Mouse (Mus musculus) cerebellum, postnatal 4 days (tissue): Measurements from ENCODE around the gene Cnot2.

ENCODE experiments used
- DNase-seq, 2 experiments: peaks; one replicate each; pipeline ENCODE4 v3.0.0; 2022; ENCODE audit warnings: low spot score in 2 of 2, mixed read lengths in 1 of 2

Cnot2 gene

DNA sequence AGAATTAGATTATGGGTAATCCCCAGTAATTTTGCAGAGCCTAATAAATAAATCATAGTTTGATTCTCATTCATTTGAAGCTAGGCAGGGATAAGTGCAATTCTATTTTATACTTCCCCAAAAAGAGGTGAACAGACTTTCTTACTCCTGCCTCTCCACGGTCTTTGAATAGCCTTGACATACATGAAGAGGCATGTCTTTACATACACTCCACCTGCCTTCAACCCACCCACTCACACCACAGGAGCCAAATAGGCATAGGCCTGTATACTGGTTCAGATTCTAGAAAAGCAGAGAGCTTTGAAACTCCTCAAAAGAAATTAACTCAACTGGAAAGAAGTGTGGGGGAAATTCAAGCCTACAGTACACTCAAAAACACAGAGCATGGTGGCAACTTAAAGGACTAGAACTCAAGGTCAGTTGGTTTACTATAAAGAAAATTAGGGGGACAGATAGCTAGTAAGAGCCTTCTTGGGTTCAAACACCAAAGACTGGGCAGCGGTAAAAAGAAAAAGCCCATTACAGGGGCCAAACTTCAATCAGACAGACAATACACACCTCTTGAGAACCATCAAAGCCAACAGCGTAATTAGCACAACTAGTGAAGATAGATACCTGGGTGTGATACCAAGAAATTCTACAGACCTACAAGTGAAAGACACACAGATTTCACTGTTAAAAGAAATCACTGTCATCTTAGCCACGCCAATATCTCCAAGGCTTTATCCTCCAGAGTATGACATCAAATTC, 18.4 kb downstream of the Cnot2 start:
- no peak for DNase-seq

DNA sequence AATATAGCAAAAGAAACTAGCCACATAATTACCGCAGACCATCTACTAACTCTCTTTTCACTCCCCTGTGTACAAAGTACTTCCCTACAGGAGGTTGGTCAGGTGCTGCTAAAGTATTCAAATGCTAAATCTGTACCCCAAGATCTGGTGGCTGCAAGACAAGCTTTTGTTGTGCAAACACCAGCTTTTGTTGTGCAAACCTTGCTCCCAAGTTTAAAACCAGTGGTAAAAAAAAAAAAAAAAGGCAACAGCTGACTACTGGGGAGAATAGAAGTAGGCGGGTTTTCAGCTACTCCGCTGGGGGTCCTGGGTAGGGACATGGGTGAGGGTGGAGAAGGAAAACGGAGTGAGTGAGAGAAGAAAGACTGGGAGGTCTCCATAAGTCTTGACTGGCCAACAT, 19.1 kb downstream of the Cnot2 start:
- DNase-seq, result no peak

DNA sequence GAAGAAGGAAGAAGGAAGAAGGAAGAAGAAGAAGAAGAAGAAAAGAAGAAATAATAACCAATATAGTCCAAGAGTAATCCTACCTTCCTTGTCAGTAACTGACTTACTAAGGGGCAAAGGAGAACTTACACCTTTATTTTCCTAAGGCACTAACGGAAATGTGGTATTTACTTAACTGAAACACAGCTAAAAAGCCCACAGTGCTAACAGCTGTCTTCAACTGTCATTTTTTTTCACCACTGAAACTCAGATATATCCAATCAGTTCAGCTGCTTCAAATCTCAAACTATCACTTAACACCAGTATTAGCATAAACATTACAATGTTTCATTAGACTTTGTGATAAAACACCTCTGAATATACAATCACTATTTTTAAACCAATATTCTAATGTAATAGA, 22.1 kb downstream of the Cnot2 start:
- DNase-seq, result no peak

DNA sequence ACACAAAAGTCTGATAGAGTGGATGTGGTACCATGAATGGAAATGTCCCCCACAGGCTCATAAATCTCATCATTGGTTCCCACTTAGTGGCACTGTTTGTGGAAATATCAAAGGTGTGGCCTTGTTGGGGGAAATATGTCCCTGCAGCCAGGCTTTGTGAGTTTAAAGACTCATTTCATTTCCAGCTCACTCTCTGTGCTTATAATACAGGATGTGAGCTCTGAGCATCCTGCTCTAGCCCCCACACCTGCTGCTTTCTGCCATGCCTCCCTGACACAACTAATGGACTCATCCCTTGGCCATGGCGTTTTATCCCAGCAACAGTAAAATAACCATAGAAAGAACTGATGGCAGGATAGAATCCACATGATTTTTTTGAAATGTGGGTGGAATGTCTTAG, 24.1 kb downstream of the Cnot2 start:
- DNase-seq, result no peak

DNA sequence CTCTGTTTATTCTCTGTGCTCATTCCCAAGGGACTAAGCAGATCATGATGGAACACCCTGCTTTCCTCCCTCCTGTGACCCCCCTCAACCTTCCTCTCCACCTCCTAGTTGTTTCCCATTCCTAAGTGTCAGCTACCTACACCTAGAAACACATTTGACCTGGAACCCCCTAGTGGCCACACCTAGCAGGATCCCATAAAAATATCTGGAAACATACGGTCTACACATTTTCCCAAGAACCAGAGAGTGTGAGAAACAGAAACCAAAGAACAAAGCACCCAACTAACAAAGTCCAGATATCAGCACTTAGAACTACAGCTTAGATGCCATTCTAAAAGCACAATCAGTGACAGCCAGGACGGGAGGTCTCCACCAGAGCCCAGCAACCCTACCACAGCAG, 26.9 kb downstream of the Cnot2 start:
- no peak for DNase-seq

DNA sequence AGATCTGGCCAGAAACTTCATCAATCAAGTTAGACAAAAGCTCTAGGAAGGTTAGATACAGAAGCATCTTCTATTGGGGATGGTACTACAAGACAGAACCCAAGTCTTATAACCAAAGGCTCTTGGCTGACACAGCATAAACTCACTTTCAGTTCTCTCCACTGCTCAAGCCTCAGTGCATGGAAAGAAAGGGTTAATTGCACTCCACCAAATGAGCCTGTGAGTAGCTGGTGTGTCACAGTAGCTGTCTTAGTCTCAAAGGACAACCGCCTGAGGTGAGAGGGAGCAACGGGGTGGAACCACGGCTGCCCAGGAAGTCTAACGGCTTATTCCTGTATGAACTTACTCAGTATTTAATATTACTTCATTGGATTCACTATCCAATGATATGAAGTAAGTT, 33.4 kb downstream of the Cnot2 start:
- no peak for DNase-seq

DNA sequence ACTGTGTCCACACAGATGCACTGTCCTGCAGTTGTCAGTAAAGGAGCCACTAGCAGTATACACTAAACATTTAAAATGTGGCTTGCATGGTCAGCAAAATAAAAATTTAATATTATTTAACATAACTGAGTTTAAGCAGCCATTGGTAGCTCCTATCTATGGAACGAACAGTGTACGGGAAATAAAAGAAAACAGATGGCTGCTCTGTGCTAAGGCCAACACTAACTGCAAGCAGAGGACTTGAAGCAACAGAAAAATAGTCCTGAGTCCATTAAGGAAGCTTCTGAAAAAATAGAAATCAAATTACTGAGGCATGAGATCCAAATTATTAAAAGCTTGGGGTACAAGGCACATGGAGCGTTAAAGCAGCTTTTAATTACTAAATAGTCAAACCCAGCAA, 35.1 kb downstream of the Cnot2 start:
- DNase-seq, result no peak

DNA sequence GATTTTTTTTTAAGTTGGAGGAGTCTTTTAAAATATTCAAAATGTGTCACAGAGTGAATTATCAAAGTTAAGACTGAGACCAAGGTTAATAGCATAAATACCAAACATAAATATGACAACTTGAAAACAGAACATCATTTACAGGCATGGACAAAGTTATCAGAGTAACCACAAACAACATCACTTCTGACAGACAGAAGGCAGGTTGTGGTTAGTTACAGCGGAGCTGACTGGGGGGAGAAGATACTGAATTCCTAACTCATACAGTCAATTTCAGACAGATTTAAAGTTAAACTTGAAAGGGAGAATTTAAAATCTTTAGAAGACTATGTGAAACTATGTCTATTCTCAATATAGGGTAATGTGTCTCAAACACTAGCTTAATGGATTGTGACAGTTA, 38.2 kb downstream of the Cnot2 start:
- DNase-seq, result no peak

DNA sequence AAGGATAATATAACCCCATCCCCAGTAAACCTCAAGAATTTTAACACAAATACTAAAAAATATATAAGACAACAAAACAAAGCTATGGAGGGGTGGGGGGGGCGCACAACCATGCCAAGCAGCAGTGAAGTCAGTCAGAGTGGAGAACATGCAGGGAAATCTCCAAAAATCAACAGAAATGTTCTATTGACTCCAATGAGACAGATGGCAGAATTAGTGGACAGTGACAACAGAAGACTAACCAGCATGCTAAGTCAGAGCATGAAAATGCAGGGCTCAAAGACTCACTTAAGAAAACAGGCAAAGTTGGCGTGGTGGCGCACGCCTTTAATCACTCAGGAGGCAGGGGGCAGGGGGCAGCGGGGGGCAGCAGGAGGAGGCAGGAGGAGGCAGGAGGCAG, 40.6 kb downstream of the Cnot2 start:
- no peak for DNase-seq

DNA sequence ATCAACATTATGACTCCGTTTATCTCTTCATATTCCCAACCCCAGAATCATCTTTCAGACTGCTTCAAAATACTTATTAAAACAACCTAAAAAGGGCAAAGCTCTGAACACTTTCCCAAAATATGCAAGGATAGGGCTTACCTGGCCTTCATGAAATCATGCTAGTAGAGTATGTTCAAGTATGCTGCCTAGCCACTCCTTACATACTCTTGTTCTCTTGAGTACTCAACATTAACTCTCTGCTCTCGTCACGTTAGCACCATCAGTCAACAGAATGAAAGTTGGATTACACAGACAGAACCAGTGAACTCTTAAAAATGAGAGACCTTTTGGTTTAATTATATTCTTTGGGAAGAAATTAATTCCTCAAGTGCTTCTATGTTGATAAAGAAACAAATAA, 43.8 kb downstream of the Cnot2 start:
- no peak for DNase-seq

DNA sequence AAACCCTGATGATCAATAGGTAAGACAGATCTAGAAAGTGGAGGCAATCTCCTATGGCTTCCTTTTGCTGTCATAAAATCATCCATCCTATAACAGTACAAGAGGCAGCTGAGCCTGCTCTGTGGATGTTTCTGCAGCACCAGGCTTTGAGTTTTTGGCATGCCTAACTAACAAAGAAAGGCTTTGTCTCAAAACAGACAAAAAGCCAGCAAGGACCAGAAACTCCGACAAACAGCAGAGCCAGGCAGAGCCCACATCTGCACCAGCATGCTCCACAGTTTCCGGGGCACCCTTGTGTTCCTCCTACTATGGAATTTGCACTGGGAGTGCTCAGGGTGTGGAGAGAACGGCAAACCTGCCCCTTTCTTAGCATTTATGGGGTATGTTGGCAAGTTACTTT, 47.0 kb downstream of the Cnot2 start:
- no peak for DNase-seq

DNA sequence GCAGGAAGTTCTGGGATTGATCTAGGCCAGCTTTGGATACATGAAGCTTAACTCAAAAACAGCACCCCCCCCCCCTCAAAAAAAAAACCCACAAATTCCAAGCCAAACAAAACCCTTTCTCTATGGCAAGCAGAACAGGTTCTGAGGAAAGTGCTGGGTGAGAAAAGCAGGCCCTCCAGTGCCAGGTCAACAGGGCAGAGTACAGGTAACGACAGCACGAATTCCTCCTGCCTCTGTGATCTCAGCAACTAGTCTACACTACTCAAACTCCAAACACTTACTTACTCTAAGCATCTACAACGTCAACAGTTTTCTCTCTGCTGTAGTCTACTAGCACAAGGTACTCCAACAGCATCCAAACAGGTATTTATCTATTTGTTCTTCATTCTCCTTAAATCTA, 48.8 kb downstream of the Cnot2 start:
- DNase-seq, result no peak

DNA sequence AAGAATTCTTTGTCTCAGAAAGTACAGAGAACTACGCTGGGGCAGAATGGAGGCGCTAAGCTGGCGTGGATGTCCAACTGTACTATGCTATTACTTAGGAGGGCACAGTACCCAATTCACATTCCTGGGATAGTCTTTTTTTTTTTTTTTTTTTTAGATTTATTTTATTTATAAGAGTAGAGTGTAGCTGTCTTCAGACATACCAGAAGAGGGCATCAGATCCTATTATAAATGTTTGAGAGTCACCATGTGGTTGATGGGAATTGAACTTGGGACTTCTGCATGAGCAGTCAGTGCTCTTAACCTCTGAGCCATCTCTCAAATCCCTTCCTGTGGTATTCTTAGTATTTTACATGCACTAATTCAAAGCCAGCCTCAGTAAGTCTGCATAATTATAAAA, 50.2 kb downstream of the Cnot2 start:
- no peak for DNase-seq

DNA sequence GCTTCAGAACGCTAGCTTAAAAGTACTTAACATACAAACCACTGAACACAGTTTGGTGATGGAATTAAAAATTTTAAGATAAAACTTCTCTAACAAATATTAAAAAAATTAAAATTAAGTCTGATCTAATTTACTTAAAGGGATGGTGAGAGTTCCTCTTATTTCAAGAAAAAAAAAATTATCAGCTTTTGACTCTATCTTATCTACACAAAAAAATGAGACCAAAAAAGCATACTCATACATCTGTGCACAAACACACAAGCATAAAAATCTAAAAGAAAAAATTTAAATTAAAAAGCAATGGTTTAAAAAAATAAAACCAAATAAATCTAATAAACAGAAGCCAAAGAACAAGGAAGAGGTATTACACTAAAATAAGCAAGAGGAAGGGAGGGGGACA, 61.7 kb downstream of the Cnot2 start:
- DNase-seq, result no peak

DNA sequence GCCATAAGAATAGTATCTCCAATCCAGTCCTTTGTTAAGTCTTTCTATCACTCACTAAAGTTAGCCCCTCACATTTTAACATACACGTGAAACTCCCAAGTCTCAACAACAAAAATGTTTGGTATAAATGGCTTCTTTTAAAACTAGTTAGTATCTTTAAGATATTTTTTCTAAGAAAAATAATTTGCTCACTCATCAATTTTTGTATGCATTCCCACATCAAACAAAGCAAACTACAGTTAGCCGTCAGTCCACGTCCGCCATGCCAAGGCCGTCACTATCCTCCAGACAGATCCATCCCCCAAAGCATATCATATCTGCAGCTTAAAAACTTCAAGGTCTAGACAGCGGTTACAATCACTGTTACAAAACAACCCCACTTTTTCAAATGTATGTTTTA, 65.7 kb downstream of the Cnot2 start:
- no peak for DNase-seq

DNA sequence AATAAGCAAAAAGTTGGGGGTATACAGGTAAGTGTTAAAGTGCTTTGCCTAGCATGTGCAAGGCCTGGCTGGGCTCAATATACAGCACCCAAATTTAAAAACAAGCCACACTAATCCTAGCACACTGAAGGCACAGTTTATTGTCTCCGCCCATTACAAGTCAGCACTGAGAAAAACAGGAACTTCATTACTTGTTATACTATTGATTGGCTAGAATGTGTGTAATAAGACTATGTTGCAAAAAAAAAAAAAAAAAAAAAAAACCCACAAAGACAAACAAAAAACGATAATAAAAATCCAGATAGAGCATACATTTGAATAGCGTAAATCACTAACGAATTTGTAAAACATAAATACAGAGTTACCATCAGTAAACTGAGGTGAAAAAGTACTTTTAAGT, 66.2 kb downstream of the Cnot2 start:
- no peak for DNase-seq

DNA sequence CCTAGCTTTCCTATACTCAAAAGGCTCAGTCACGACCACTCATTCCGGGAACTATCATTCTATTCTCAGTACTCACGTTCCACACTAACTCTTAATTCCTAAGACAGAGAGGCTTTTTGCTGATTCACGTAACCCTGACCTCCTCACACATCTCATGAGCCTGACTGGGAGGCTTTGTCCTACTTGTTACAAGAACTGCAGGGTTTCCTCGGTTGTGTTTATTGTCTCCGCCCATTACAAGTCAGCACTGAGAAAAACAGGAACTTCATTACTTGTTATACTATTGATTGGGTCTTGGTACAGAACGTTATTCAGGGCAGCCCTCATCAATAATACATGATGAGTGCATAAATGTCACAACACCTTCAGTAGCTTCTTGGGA, 68.1 kb downstream of the Cnot2 start:
- DNase-seq, result no peak

DNA sequence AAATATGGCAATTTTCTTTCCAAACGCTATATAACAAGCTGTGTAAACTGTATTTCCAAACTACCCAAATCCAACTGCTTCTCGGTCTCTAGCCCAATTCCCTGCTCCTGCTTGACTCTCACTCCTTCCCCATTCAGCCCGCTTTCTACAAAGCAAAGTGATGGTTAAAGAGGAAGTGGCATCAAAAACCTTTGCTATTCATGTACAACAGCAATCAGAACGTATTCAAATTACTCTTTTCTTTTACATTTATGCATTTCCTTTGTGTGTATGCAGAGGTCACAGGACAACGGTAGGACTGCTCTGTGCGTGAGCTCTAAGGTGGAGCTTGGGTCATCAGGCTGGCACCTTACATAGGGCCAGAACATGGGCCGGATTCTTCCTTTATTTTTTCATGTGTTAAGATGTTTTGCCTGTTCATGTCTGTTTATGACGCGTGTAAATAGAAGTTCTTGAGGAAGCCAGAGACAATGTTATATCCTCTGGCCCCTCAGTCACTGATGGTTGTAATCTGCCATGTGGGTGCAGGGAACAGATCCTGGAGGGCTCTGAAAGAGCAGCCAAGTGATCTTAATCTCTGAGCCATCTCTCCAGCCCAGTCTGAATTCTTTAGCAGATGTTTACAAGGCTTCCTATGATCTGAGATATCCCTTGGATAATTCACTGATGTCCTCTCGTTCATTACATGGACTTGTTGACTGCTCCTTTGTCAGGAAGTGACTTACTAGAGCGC, 68.6 kb downstream of the Cnot2 start:
- no peak for DNase-seq

DNA sequence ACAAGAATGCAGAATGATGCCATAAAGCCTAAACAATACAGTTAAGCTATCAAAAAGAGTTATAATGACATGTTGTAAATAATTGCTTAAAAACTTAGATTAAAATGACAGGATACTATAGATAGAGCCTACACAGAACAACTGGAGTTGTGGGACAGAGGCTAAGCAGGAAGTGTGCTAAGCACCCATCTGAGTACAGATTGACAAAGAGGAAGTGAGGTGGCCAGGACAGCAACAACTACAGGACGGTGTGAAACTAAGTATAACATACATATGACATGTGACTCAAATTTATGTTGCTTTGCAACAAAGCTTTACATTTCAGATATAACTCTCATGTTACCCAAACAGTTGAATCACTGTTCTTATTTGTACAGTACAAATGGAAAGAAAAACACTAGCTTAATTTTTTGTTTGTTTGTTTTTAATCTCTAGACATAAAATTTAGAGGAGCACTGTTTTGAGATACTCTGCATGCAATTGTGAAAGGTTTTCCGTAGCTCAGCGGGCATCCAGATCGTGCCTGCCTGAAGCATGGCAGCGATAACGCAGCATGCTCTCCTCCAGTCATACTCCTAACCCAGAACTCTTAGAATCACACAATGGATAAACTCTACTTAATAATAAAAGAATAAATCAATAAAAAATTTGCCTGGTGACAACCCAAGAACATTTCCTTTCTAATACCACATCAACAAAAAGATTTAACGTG, 75.9 kb downstream of the Cnot2 start:
- no peak for DNase-seq

DNA sequence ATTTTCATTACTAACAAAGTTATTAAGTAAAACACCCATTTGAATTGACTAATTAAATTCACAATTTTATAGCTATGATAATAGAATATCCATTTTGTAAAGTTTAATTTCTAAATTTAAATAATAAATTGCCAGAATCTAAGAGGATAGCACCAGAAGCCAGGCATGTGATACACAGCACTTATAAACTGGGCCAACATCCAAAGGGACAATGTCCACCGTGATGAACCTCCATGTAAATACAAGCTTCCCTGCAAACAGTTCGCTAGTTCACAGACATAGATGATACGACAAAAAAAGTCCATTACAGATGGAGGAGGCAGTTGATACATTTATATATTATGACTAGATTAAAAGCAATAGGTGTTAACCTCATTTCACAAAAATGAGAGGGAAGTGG, 88.5 kb downstream of the Cnot2 start:
- DNase-seq, result no peak

DNA sequence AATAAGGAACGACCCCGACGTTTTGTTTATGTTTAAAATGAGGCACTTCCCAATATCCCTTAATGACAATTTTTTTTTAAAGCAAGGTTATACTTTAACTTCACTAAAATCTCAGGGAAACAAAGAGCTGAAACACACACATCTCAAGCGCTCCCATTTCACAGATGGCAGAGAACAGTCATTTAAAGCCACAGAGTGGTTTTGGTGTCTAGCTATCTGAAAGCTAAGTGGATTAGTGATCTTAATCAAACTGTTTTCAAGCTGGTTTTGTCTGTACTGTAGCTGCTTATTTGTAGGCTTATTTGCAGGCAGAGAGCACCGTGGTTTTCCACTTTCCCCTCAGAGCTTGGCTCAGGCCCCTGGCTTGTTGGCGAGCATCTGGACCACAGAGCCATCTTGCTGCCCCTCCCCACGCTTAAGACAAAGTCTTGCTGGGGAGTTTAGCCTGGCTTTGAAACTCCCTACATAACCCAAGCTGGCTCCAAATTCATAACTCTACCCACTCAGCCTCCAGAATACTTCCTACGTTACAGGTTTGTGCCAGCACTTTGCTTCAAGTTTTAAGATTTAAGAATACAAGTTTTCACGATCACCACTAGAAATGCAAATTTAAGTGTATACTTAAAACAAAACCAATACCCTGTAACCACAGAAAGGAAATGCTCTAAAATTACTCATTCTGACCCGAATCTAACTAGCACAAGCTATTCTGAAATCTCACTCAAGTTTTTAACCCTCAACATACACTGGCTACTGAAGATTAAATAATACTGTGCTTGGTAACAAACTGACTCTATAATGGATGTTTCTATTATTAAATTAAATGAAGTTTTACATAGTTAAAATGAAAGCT, 94.2 kb downstream of the Cnot2 start:
- no peak for DNase-seq

DNA sequence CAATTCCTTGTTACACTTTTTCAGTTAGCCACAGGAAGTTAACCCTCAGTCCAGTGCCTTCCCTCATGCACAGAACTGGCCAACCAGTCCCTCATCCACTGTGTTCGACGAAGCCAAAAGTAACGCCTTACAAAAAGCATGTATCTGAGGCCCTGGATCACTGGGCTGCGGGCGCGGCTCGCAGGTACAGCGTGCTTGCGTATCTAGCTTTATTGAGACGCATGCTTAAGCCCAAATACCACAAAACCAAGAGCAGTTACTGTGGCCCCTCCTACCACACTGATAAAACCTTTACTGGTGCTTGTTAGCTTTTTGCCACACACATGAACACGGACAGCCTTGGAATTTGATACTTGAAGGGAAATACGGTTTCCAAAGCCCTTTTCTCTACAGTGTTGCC, 99.4 kb downstream of the Cnot2 start:
- DNase-seq, result no peak
